Mouse (Mus musculus) mesoderm, embryonic 11.5 days (tissue): ENCODE data around the gene Tfap2e.

Experiments used
- DNase-seq: peaks from one replicate; pipeline ENCODE4 v3.0.0-alpha.2; 2012; ENCODE audit warnings: low read depth, low spot score

Gene Tfap2e

DNA sequence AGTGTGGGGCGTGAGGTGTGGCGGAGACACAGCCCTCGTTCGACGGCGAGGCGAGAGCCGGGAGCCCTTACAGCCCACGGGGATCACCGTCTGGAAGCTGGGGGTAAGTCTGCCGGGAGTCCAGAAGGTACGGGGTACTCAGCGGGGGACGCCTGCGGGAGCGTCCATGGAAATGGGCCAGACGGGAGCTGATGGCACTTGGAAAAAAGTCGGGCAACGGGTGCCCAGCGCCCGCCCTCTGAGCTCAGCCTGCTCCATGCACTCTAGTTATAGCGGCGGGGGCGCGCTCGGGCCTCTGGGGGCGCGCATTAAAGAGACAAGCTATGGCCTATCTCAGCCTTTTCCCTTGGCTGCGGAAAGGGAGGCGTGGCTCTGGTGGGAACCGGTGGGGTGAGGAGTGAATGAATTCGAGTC lies at the start of gene Tfap2e:
Gene Tfap2e (minus strand): TSS at position 240 of the 414 bp plus-strand sequence.
- DNase-seq: peak; percentile 47

DNA sequence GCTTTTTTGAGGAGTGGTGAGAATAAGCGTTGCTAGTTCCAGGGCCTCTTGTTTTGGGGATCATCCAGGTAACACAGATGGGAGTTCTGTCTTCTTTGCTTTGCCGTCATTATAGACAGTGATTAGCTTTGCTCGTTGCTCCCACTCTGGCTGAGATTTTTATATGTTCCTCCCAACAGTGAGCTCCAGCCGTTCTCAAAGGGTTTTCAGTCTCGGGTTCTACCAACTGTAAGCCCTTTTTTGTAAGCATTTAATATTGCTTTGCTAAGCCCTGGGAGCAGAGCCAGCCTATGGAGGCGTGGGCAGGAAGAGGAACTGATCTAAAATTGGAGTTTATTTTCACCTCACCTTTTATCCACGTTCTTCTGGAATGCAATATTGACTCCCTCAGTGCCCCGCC lies 47.0 kb upstream of the Tfap2e start:
- DNase-seq: no peak

GRCm38 (mm10) chr4:126782512-126782911 lies 46.5 kb upstream of the Tfap2e start:
- no peak for DNase-seq

- no peak for DNase-seq
Observed at GRCm38 (mm10) chr4:126781871-126782270, 45.8 kb upstream of the Tfap2e start.

- DNase-seq: no peak
Observed at GRCm38 (mm10) chr4:126779826-126780775, 44.1 kb upstream of the Tfap2e start.

GRCm38 (mm10) chr4:126779148-126779581 lies 43.1 kb upstream of the Tfap2e start:
- no peak for DNase-seq

DNA sequence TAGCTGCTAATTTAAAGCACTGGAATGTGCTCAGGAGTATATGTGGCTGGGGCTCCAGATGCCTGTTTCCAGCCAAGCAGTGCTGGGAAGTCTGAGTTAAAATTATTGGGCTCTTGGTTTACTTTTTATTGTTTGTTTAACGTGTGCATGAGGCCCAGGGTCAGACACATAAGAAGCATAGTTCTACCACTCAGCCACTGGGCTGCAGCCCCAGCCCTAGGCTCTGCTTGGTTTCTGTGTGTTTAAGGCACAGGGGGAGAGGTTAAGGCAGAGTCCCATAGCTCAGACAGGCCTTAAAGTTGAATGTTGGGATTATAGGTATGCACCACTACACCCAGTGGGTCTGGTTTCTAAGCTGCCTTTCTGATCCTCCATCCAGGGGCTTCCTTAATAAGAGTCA lies 39.1 kb upstream of the Tfap2e start:
- DNase-seq: no peak

DNA sequence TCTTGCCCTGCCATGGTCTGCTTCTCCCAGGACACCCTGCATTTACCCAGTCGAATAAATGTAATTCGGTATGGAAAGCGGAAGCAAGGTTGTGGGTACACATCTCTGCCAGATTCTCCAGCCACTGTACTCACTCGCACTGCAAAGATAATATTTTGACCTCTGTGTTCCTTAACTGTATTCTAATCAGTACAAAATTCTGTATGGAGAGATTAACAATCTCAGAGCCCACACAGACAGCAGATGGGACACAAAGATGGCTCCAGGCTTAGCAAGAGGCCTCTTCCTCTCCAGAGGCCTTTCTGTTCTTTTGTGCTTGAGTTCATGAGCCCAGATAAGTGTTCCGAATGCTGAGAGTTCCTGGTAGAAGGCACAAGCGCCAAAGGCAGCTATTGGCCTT lies 37.8 kb upstream of the Tfap2e start:
- DNase-seq: no peak

DNA sequence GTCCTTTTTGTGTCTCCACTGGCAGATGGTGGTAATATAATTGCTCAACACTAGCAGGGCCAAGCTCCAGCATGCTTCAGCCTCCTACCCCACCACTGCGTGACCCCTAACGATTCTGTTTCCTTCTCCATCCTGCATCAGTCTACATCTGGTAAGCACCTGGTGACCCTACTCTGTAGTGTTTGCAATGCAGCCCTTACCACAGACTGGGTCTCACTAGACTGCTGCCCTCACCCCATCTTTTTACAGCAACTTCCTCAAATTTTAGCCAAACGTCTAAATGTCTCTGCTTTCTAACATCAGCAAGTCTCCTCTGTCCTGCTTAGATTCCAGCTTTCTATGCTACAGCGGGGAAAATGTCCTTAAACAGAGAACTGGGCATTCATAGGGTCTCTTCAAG lies 34.8 kb upstream of the Tfap2e start:
- DNase-seq: no peak

DNA sequence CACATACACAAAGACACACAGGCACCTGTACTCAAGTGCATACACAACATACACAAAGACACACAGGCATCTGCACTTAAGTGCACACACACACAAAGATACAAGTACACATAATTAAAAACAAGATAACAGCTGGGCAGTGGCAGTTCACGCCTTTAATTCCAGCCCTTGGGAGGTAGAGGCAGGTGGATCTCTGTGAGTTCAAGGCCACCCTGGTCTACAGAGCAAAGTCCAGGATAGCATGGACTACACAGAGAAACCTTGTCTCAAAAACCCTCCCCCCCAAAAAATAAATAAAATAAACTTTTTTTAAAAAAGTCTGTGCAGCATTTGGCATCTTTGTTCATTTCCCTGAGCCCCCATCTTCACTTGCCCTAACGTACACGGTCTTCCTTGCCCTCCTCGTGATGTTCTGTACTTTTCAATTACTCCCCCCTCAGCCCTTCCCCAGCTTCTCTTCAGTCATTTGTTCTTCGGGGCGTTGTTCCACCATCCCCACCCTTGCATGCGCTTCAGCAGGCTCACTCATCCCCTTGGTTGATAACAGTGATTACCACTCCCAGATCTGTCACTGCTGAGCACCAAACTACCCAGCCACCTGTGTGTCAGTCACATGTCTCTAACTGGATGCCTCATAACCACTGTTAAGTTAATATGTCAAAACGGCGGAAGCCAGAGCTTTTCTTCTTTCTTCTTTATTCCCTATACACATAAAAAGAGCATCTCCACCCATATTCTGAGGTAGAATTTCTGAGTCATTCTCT lies 33.9 kb upstream of the Tfap2e start:
- no peak for DNase-seq

- DNase-seq: no peak
Observed at GRCm38 (mm10) chr4:126763483-126763882, 27.4 kb upstream of the Tfap2e start.

DNA sequence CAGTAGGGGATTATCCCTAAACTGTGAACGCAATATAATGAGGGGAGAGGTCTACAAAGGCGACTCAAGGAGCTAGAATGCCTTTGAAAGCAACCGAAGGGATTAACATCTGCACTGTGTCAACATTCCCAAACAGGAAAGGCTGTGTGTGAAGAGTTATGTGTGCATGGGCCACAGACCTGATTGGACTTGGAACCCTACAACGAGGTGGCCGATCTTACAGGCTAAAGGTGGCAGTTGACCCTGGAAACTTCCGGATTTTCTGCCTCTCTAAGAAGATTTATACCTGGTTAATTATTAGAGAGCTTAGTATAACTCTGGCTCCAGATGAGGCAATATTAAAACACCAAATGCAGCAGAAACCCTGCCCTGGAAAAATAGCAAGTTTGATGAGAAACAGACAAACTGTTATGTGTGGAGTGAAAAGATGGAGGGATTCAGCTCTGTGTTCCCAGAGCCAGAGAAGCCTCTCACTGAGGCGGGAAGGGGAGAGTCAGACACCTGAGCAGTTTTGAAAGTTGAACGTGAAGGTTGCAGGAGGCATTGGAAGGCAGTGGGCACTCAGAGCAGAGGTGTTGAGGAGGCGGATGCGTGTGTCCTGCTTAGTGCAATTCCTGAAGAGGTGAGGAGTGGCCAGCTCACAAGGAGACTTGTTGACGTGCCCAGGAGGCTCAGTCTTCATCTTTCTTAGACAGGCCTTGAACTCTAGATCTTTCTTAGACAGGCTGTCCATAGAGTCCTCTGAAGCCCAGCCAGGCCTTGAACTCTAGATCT lies 26.7 kb upstream of the Tfap2e start:
- DNase-seq: no peak

GRCm38 (mm10) chr4:126759435-126759834 lies 23.4 kb upstream of the Tfap2e start:
- DNase-seq: no peak

- DNase-seq: no peak
Observed at GRCm38 (mm10) chr4:126758299-126758698, 22.3 kb upstream of the Tfap2e start.

DNA sequence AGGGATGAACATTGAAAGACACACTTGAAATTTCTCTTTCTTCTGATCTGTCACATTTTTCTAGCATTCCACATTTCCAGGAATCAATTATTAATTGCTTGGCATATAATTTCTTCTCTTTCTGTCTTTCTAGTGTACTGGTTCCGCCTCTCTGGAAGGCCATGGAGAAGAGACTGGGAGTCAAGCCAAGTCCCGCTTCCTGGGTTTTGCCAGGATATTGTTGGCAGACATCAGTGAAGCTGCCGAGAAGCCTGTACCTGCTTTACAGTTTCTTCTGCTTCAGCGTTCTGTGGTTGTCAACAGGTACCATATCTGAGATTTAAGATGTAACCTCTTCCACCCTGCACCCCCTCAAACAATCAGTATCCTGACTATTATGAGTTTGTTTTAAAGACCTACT lies 20.7 kb upstream of the Tfap2e start:
- DNase-seq: no peak

DNA sequence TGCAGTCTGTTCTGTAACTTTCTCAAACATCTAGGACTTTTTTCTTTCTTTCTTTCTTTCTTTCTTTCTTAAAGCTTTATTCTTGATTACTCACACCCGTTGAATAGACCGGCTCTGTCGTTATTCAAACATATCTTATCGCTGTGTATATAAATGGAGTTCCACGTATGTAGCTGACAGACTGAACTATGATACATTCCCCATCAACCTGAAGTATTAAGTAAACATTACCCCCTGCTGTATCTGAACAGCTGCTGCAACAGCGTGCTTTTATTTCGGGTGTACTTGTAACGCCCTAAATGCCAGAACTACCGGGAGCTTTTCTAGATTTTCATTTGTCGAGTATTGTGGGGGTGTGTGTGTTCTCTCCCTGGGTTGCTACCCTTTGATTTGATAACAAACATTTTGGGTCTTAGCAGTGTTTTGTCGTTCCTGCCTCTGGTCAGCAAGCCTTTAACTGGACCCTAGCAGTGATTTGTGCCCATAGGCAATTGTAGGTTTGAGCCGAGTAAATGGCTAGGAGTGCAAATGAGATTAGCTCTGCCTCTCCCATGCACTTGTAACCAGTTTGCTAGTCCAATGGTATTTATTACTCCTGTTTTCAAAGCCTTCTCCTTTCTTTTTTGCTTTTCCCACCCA lies 18.8 kb upstream of the Tfap2e start:
- DNase-seq: no peak

- no peak for DNase-seq
Observed at GRCm38 (mm10) chr4:126754231-126754611, 18.2 kb upstream of the Tfap2e start.

DNA sequence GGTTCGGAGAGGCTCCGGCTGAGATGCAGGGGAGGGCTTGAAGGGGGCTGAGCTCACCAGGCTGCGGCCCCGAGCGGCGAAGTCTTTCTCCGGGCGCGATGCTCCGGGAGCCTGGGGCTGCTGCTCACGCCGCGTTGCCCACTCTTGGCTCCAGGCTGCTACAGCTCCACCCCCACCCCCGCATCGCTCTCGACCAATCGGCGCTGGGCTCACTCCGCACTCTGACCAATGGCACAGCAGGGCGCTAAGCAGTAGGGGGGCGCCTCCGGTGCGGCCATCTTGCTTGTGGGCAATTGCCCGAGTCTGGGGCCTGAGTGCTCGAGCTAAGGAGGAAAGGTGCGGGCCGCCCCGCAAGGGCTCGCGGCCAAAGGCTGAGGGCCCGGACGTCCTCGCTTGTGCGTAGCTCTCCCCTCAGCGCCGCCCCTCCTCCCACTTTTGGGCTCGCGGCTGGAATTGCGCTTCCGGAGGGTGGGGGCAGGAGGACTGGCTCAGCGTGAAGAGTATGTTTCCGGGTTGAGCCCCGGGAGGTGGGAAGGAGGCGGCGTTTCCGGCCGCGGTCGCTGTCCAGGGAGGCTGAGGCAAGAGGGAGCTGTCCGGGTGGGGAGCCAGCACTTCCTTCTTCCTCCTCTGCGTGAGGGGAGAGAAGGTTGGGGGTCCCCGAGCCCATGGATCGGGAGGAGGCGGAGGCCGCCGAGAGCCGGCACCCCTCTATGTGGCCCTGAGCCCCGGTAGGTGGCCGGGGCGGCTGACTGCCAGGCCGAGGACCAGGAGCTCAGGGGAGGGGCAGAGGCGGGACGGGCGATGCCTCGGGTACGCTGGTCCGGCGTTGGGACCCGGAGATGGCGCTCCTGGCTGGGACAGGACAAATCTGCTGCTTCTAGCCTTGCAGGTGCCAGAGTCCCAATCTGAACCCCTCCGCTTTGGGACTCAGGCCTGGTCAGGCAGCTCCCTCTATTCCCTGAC lies 17.5 kb upstream of the Tfap2e start, which contains the start of the genes Ncdn and AU040320:
Gene Ncdn (minus strand): TSS at position 171 of the 963 bp plus-strand sequence.
Gene AU040320 (plus strand): TSS at position 277 of the 963 bp plus-strand sequence.
- peak; percentile 98 for DNase-seq

DNA sequence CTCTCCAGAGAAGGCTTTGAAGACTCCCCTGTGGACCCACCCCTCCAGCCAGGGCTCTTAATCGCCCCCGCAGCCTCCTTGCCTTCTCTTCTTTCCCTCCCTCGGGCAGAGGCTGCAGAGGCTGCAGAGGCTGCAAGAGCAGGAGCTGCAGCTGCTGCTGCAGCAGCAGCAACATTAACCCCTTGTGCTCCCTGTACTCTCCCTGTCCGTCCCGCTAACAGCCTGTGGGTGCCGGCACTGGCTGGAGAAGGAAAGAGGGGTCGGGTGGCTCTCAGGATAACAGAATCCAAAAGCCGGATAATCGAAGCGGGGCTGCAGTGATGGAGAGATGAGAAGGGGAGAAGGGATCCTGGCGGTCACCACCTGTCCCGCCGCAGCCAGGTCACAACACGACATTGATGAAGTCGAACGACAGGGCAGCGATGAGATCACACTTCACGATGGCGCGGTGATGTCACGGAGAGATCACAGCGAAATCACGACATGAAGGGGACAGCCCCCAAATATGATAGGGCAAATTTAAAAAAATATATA lies 16.6 kb upstream of the Tfap2e start:
- no peak for DNase-seq
